Mouse (Mus musculus) layer of hippocampus, postnatal 14 days (tissue): Measurements from ENCODE around the gene Nyap1. TPM values are rescaled to one million over a fixed set of nuclear protein-coding genes. Genes with fewer than 3 reads are reported as not detected.
A peak's percentile ranks its signal among the peaks of the same experiment; 100 is the strongest.
"Not testable (repeated sequence)": the region's sequence is repeated elsewhere in the genome, so short reads cannot be mapped to it uniquely, and the experiment has no call there.

Experiments used
- DNase-seq, 2 experiments: peaks; one replicate each; pipeline ENCODE4 v3.0.0; 2021 to 2022; ENCODE audit warnings: low spot score in 2 of 2, mixed read lengths in 1 of 2
- total RNA-seq, 2 experiments: library from RNA; stranded (reverse); gene quantifications; 2 replicates each; pipeline ENCODE4 v1.2.3; 2021

Gene Nyap1
- total RNA-seq, 2 experiments from 2014 or later: 73.9 to 75.0 TPM

GRCm38 (mm10) chr5:137770709-137771108 is 29.3 kb upstream of the Nyap1 start:
- no peak for DNase-seq

GRCm38 (mm10) chr5:137768475-137768874 is 27.1 kb upstream of the Nyap1 start:
- no peak for DNase-seq

DNA sequence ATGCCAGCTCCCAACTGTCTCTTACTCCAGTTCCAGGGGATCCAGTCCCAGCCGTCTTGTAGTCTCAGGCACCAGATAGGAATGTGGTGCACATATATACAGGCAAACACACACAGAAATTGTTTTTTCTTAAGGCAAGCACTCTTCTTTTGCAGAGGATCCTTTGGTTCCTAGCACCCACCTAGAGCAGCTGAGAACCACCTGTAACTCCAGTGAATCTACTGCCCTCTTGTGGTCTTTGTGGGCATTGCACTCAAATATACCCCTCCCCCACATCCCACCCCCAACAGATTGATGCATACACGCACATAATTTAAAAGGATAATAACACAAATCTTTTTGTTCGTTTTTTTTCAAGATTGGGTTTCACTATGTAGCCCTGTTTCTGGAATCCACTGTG is 24.9 kb upstream of the Nyap1 start:
- no peak for DNase-seq

GRCm38 (mm10) chr5:137764609-137765340 is 23.4 kb upstream of the Nyap1 start:
- no peak for DNase-seq

- peak; percentile 86 to 95 for DNase-seq
Observed at GRCm38 (mm10) chr5:137759971-137760412, 18.6 kb upstream of the Nyap1 start.

- DNase-seq: no peak
Observed at GRCm38 (mm10) chr5:137758921-137759534, 17.6 kb upstream of the Nyap1 start.

GRCm38 (mm10) chr5:137757887-137758286 is 16.5 kb upstream of the Nyap1 start:
- DNase-seq: peak; percentile 79 to 91

DNA sequence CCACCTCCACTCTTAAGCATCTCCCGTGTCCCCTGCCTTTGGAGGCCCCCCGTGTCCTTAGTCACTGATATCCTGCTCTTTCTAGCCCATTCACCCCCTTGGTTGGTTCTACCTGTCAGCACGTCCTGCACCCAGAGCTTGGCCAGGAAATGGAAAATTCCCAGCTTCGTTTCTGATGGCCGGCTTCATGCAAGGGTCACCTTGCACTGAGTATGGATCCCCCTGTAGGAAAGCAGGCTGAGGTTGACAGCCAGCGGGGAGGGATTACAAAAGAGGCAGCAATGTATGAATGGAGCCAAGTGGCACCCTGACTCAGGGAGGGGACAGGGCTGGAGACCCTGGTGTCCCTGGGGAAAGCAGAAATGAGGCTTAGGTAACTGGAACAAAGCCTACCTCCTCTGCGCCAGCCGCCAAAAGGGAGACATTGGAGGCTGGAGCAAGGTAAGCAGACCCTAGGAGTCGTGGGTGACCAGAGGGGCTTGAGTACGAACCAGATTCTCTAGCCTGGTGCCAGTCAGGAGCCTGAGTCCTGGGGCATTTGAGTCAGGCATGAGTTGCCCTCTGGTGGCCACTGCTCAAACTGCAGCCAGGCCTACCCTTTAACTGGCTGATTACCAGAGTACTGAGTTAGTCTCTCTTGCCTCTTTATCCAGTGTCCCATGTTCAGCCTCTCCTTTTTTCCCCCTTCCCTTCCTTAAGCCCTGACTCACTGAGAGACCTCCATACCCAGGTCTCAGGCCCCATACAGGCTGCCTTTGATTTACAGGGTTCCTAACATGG is 15.7 kb upstream of the Nyap1 start:
- peak; percentile 87 to 93 for DNase-seq

GRCm38 (mm10) chr5:137756106-137756505 is 14.7 kb upstream of the Nyap1 start:
- no peak for DNase-seq

- DNase-seq: no peak
Observed at GRCm38 (mm10) chr5:137755425-137755824, 14.0 kb upstream of the Nyap1 start.

DNA sequence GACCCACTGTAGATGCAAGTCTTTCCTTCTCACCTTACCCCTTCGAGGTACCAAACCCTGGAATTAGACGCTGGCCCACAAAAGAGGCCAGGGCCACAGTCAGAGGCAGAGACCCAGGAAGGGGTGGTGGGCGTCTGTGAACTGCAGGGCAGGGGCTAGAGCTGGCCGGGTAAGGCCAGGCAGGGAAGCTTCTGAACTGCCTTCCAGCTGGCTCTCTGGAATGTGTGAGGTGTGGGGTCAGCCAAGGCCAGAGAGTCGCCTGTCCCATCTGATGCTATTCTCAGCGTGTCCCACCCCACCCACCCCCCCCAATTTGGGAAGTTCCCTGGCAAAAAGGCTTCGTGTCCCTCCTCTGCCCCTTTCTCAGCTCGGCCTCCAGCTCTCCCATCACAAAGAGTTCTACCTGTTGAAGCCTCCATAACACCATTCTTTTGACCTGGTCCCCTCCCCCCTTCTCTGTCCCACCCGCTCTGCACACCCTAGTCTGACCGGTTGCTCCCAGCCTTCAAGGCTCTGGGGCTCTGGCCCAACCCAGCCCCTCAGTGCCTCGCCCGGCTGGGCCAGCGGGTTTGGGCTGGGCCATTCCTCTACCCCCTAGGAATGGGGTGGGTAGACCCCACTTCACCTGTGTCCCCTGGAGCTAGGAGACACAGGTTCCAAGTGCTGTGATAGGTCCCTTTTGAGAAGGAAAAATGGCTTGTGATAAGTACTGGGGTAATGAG is 11.9 kb upstream of the Nyap1 start:
- no peak for DNase-seq

DNA sequence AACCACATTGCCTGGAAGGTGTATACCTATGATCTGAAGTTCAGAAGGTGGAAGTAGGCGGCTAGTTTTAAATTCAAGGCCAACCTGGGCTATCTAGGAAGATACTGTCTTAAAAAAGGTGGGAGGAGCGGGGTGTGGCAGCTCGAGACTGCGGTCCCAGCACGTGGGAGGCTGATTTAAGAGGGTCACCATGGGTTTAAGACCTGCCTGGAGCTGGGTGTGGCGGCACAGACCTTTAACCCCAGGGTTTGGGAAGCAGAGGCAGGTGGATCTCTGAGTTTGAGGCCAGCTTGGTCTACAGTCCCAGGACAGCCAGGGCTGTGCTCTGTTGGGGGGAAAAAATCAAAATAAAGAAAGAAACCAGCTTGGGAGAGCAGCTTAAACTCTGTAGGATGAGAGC is 10.6 kb upstream of the Nyap1 start:
- no peak for DNase-seq

GRCm38 (mm10) chr5:137751221-137751887 is 9.9 kb upstream of the Nyap1 start:
- DNase-seq: no peak

- DNase-seq: not testable (repeated sequence)
Observed at GRCm38 (mm10) chr5:137750212-137750611, 8.8 kb upstream of the Nyap1 start.

DNA sequence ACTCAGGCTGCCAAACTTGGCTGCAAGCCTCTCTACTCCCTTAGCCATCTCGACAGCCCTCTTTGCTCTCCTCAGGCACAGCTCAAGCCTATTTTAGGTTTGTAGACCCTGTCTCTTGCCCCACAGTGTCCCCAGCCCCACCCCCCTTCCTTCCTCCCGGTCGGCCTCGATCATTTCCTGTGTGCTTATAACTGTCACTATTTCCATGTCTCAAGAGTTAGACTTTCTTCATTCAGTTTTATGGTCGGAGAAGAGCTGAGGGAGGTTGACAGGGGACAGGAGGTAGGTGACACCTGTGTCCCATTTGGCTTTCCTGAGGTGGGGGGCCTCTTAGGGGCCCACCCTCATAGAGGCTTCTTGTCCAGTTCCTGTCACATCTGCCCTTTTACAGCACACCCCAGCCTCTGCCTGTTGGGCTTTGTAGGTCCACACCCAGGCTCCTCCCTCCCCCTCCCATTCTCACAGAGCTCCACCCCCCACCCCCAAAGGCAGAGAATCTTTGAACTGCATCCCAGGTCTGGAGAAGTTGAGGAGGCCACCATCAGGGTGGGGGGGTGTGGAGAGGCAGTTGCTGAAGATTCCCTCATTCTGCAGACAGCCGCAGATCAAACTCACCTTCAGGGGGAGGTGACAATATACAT is 7.9 kb upstream of the Nyap1 start:
- no peak for DNase-seq

DNA sequence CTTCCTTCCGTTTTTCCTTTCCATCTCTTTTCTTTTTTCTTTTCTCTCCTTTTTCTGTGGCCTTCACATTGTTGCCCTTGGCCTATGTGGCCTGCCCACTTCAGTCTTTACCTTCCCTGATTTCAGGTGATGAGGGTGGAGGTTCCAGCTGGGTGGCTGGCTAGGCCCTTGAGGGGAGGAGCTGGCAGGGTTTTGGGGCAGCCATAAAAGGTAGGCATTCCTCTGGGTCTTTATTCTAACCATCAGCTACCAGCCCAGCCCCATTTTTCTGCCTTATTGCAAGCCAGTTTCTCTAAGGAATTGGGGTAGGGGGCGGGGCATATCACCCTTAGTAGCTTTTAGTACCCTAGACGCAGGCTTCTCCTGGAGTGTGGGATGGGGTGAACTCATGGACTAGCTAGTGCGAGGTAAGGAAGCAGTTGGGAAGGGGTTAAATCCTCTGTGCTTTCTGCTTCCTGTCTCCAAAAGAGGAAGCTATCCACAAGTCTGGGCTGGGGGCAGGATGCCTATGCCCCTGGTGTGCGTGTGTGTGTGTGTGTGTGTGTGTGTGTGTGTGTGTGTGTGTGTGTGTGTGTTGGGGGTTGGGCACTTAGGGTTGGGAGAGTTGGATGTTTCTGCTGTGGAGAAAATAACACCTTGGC is 6.8 kb upstream of the Nyap1 start:
- DNase-seq: no peak

DNA sequence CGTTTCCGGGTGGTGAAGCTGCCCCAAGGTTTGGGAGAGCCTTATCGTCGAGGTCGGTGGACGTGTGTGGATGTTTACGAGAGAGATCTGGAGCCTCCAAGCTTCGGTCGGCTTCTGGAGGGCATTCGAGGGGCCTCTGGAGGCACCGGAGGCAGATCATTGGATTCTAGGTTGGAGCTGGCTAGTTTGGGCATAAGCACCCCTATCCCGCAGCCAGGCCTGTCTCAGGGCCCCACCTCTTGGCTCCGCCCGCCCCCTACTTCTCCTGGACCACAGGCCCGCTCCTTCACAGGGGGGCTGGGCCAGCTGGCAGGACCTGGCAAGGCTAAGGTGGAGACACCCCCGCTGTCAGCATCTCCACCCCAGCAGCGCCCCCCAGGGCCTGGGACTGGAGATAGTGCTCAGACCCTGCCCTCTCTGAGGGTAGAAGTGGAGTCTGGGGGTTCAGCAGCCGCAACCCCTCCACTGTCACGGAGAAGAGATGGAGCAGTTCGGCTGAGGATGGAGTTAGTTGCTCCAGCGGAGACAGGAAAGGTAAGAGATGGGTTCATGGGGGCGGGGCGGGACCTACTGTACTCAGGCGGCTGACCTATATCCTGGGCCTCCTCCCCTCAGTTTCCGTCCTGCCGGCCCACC is 6.0 kb upstream of the Nyap1 start:
- peak in 1 of 2 experiments; percentile 35 for DNase-seq

DNA sequence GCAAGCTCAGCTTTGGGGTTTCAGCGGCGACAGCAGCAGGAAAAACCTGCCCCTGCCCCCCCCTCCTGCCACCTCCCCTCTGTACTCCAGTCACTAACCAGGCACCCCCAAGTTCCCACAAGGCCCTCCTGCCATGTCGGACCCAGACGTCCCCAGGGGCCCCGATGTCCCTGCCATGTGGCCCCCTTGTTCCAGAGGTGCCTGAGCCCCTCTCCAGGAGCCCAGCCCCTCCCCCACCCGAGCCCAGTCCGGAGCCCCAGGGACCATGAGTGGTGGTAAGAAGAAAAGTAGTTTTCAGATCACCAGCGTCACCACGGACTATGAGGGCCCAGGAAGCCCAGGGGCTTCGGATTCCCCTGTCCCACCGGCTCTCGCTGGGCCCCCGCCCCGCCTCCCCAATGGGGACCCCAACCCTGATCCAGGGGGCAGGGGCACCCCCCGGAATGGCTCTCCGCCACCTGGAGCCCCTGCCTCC is 5.5 kb upstream of the Nyap1 start:
- no peak for DNase-seq

DNA sequence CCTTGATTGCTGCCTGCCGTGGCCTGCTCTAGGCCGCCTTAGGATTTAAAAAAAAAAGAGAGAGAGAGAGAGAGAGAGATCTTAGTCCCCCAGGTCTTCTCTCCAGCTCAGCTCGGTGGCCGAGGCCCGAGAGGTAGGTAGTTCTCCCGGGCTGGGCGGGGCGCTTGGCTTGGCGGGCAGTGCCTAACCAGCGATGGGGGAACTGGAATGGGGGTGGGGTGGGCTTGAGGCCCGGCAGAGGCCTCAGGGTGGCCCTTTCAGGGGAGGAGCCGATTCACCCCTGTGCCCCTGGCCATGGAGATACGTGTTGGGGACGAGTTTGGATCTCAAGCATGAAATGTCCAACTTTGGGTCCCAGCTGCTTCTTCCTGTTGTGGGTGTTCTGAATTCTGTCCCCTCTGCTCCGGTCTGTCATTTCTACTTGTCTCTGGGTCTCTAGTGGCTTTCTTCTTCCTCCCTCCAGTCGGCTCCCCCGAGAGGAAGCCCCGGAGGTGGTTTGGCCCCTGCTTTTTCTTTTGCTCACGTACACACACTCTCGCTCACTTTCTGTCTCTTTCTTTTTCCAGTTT is 5.0 kb upstream of the Nyap1 start:
- no peak for DNase-seq
